Comparison of ENCODE assay signal across 8 mouse cellular contexts in genomic region chr10:69924845-69925244, GRCm38 (mm10).
A peak's percentile ranks its signal among the peaks of the same experiment; 100 is the strongest.
DNase-seq lines count a peak whose midpoint lies in the region; ATAC-seq and TF ChIP-seq lines count a peak whose summit lies in the region.

No protein-coding gene starts in this region.

- 0 out of 2 replicates have a peak overlapping the region, but pooled peaks have one; percentile 1 for H3K27ac ChIP-seq in embryonic facial prominence, embryonic 12.5 days
- H3K27ac ChIP-seq in hindbrain, embryonic 16.5 days (ENCODE audit: low read depth, low read length) = no peak overlapping the region
- peak overlapping the region; percentile 97 for H3K27ac ChIP-seq in liver, postnatal 0 days (ENCODE audit: low read depth)

- WGBS in embryonic facial prominence, embryonic 12.5 days = 3% methylated on average over 14 of the region's 14 CpGs
- WGBS in hindbrain, embryonic 16.5 days = 11% methylated on average over 14 of the region's 14 CpGs
- WGBS in liver, postnatal 0 days (ENCODE audit: insufficient replicate concordance) = 3% methylated on average over 14 of the region's 14 CpGs

- 0 out of 2 replicates have a peak, but pooled peaks cover 3% of the 10 kb centered on the region for H3K36me3 ChIP-seq in embryonic facial prominence, embryonic 12.5 days
- no peaks in the 10 kb centered on the region for H3K36me3 ChIP-seq in hindbrain, embryonic 16.5 days (ENCODE audit: control insufficient read depth, insufficient read depth, low read length)
- no peaks in the 10 kb centered on the region for H3K36me3 ChIP-seq in liver, postnatal 0 days (replicated peaks; ENCODE audit: insufficient read depth, low read length)

- peaks cover 31% of the 10 kb centered on the region for H3K4me1 ChIP-seq in embryonic facial prominence, embryonic 12.5 days
- peaks cover 5% of the 10 kb centered on the region for H3K4me1 ChIP-seq in hindbrain, embryonic 16.5 days (ENCODE audit: control insufficient read depth, insufficient read depth, low read depth, low read length)
- peaks cover 10% of the 10 kb centered on the region; the same call in 1 of the 2 replicates for H3K4me1 ChIP-seq in liver, postnatal 0 days (ENCODE audit: insufficient read depth)

- H3K9ac ChIP-seq in embryonic facial prominence, embryonic 12.5 days = no peak overlapping the region
- H3K9ac ChIP-seq in hindbrain, embryonic 16.5 days (ENCODE audit: low read depth, low read length) = no peak overlapping the region
- H3K9ac ChIP-seq in liver, postnatal 0 days (replicated peaks) = peak overlapping the region; percentile 63

- no peaks in the 10 kb centered on the region for H3K9me3 ChIP-seq in embryonic facial prominence, embryonic 12.5 days
- no peaks in the 10 kb centered on the region for H3K9me3 ChIP-seq in hindbrain, embryonic 16.5 days (ENCODE audit: control insufficient read depth, low read length)
- H3K9me3 ChIP-seq in liver, postnatal 0 days (ENCODE audit: low read length) = no peaks in the 10 kb centered on the region

- no peak for TF ChIP-seq EP300 in liver, postnatal 0 days (IDR thresholded peaks at IDR 0.05; ENCODE audit: low read depth)

- intact Hi-C loops in left cerebral cortex, postnatal 10 days (cut with DNase I) = no loop called here
- intact Hi-C loops in left cerebral cortex, postnatal 36 days (cut with DNase I) = no loop called here

- peak; percentile 27 to 65 for DNase-seq in adrenal gland, adult (ENCODE audit: inconsistent age in 2 of 2, low spot score in 1 of 2)
- DNase-seq in adrenal gland, postnatal 4 days (ENCODE audit: low spot score in 2 of 2) = no peak
- DNase-seq in liver, postnatal 0 days = no peak
- no peak for DNase-seq in left cerebral cortex, postnatal 10 days (ENCODE audit: extremely low spot score in 1 of 2, low spot score in 2 of 2)
- DNase-seq in right cerebral cortex, postnatal 36 days (ENCODE audit: low spot score in 2 of 2) = no peak
- DNase-seq in left cerebral cortex, postnatal 36 days (ENCODE audit: low spot score in 2 of 2) = no peak

- 0 out of 2 replicates have a peak, but pooled peaks have one; percentile 24 for ATAC-seq in embryonic facial prominence, embryonic 12.5 days (ENCODE audit: insufficient number of reproducible peaks, insufficient read depth, low FRiP score, low TSS enrichment)
- ATAC-seq in hindbrain, embryonic 16.5 days = no peak
- ATAC-seq in liver, postnatal 0 days = peak; percentile 23

- H3K4me2 ChIP-seq in embryonic facial prominence, embryonic 12.5 days (replicated peaks) = peak overlapping the region; percentile 51
- H3K4me2 ChIP-seq in hindbrain, embryonic 16.5 days (ENCODE audit: low read length) = peak overlapping the region; percentile 43
- peak overlapping the region; percentile 78 for H3K4me2 ChIP-seq in liver, postnatal 0 days (ENCODE audit: low read depth, low read length)

- no peak for TF ChIP-seq CTCF in liver, postnatal 0 days (IDR thresholded peaks at IDR 0.05; ENCODE audit: low read depth)

- peak overlapping the region; percentile 20; the same call in 1 of the 2 replicates for H3K4me3 ChIP-seq in embryonic facial prominence, embryonic 12.5 days
- no peak overlapping the region for H3K4me3 ChIP-seq in hindbrain, embryonic 16.5 days (ENCODE audit: low read length)
- peak overlapping the region; percentile 38 for H3K4me3 ChIP-seq in liver, postnatal 0 days (ENCODE audit: low read depth, low read length)

- H3K27me3 ChIP-seq in embryonic facial prominence, embryonic 12.5 days = no peaks in the 10 kb centered on the region
- H3K27me3 ChIP-seq in hindbrain, embryonic 16.5 days (replicated peaks; ENCODE audit: control insufficient read depth, insufficient read depth, low read length) = no peaks in the 10 kb centered on the region
- peaks cover 8% of the 10 kb centered on the region; the same call in 1 of the 2 replicates for H3K27me3 ChIP-seq in liver, postnatal 0 days (ENCODE audit: insufficient read depth, low read length)

Comparison
In these comparisons a context has a peak if more than half of its experiments do, and no peak if none do; other contexts are left out.
1. DNase-seq: peak in adrenal gland, adult (2 of 2); none in adrenal gland, postnatal 4 days (0 of 2), liver, postnatal 0 days (single experiment), left cerebral cortex, postnatal 10 days (0 of 2), right cerebral cortex, postnatal 36 days (0 of 2) and left cerebral cortex, postnatal 36 days (0 of 2).
2. Peak in every context shown above with its lines, with median percentiles within 50 percentile points of each other: H3K4me2 ChIP-seq.